Mouse (Mus musculus): ENCODE data around the gene Spata18.

Gene Spata18

DNA sequence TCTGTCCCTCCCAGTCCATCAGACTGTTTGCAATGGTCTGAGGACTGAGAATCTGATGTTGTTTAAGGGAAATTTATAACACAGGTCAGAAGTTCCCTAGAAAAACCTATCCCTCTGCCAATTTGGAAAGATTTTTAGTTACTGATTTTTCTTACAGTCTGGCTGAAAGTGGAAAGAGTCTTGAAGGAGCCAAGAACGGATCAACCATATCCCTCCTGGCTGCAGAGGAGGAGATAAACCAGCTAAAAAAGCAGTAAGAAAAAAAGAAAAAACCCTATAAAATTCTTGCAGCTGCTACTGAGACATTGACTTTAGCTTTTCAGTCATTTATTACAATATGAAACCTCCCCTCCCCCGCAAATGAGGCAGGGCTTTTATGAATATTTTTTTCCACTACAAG is 15.5 kb downstream of the Spata18 start:
- no peak for DNase-seq (ENCODE audit: low read depth)

DNA sequence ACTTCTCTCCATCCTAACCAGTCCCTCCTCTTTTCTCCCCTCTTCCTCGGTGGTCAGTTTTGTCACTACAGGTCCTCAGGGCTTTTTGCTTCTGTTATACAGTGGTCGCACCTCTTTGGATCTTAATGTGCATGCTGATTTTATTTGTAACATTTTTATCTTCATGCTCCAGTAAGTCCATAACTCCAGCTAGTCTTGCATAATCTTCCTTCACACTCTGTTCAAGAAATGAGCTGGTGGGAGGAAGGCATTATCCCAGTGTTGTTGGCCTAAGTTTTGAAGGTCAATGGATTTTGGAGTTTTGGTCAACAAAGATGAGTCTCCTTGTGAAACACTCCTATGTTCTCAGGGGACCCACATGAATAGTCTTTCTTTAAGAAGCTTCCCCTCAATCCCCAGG is 16.7 kb downstream of the Spata18 start:
- DNase-seq (ENCODE audit: low read depth): no peak

DNA sequence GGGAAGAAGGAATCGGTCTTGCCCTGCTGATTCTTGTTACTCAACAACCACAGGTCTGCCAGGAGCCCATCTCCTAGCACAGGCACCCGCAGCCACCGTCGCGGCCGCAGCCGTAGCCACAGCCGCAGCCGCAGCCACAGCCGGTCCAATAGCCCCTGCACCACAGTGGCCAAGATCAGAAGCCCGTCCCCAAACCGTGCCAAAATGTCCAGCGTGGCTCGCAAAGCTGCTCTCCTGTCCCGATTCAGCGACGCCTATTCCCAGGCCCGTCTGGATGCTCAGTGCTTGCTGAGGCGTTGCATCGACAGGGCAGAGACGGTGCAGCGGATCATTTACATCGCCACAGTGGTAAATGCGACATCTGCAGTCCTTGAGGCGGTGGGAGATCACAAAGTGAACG is 18.2 kb downstream of the Spata18 start:
- DNase-seq (ENCODE audit: low read depth): no peak

DNA sequence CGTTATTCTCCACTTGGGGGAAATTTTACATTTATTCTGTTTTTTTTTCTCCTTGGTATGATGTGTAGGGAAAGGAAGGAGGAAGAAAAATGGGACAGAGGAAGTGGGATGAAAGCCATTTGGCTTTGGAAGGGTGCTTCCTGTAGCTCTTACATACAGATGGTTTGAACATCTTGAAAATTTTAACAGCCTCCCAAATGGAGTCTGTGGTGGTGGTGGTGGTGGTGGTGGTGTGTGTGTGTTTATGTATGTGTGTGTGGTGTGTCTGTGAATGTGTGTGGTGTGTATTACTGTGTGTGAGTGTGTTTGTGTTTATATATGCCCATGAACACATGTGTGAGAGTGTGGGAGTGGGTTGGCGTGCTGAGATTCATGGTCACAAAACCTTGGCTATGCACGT is 24.4 kb downstream of the Spata18 start:
- no peak for DNase-seq (ENCODE audit: low read depth)

DNA sequence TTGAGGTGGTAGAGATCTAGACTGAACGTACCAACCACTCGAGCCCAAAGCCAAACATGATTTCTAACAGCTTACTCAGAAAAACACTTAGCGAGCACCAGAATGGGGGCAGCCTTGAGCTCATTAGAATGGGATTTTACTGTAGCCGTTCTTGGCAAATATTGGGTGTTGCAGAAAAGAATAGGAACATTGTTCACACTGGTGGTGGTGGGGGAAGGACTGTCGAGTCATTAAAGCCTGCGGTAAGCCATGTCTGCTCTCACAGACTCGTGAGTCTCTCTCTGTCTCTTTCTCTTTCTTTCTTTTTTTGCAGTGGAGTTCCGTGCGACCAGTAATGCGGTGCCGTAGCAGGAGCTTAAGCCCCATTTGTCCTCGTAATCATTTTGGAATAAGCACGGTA is 25.4 kb downstream of the Spata18 start:
- DNase-seq (ENCODE audit: low read depth): peak; percentile 87

DNA sequence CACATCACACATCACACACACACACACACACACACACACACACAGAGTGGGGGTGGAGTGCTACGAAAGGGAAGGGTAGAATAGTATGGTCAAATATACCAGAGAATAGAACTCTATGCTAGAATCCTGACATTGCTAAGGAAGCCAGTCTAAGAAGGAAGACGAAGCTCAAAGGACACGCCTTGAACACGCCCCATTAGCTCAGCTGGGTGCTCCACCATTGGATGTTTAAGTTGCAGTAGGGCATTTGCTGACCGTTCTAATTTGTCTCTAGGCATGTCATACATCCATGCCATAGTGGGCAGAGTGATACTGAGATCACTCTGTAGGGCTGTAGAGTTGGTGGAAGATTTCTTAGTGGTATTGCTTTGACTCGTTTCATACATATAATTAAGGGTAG is 32.0 kb downstream of the Spata18 start:
- no peak for DNase-seq (ENCODE audit: low read depth)

DNA sequence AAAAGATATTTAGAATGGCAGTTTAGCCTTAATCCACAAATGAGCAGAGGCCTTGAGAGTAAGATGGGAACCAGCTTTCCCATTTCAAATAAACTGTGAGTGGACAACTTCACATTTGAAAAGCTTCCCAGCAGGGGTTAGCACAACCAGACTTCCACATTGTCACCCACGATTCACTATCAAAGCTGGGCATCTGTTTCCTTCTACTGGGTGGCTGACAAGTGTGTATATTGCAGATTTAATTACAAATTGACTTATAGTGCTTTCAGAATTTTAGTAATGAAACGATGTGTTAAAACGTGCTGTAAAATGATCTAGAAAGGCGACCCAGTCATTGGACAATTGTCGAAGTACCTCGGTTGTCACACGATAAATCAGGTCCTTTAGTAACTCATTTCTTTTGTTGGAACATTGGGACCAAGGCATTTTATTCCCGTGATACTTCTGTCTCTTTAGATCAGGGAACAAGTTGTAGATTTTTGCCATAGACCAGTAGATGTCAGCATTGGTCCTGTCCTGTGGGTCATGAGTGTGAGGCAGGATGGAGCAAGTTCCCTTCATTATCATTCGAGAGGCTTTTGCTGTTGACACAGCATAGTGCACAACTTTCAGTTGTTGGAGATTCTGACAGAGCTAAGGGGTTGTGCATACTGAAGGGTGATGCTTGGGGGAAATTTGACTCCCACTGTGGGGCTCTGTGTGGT is 32.7 kb downstream of the Spata18 start:
- DNase-seq (ENCODE audit: low read depth): no peak

DNA sequence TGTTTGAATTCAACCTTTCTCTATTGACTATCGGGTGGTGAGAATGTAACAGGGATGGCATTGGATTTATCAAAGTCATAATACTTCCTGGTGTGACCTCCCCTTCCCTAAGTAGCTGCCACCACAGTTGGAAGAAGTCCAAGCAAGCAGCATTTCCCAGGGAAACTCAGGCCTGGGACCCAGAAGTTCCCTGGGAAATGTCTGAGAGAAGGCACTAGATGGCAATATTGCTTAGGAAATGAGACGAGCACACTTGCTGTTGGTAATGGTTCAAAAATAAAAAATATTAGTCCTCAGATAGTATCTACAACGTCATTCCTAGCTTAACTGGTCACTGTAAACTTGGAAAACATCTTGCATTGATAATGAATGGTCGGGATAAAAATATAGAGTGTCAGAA is 35.0 kb downstream of the Spata18 start:
- peak; percentile 49 for DNase-seq (ENCODE audit: low read depth)

DNA sequence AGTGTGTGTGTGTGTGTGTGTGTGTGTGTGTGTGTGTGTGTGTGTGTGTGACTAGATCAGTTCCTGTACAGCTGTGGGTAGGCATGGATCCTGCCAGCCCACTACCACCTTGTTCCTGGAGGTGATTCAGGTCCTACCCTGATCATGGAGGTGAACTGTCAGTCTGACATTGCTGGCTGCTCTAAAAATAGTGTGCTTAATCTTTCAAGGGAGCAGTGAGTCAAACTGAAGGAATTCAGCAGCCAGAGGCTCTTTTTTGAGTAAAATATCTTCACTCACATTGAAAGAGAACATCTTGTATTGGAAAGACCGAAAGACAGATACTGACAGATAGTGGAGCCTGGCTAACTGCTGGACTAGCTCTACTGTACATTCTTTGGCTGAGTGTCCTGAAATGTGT is 37.4 kb downstream of the Spata18 start:
- peak; percentile 34 for DNase-seq (ENCODE audit: low read depth)

DNA sequence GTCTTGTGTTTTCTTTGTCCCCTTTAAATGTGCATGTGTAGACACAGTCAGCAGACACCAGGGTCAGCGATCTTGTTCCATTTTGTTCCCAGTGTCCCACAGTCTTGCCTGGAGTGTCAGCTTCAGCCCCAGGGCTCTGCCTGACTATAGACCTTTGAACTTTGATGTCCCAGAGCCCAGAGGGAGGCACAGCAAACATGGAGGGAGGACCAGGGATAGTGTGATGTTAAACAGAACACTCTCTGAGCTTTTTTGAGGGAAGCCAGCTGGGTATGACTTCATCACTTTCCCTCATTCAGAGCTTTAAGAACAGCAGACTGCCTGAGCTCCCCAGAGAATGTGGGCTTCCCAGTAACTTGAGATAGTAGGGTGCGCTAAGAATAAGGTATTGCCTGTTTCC is 39.0 kb downstream of the Spata18 start:
- DNase-seq (ENCODE audit: low read depth): no peak

DNA sequence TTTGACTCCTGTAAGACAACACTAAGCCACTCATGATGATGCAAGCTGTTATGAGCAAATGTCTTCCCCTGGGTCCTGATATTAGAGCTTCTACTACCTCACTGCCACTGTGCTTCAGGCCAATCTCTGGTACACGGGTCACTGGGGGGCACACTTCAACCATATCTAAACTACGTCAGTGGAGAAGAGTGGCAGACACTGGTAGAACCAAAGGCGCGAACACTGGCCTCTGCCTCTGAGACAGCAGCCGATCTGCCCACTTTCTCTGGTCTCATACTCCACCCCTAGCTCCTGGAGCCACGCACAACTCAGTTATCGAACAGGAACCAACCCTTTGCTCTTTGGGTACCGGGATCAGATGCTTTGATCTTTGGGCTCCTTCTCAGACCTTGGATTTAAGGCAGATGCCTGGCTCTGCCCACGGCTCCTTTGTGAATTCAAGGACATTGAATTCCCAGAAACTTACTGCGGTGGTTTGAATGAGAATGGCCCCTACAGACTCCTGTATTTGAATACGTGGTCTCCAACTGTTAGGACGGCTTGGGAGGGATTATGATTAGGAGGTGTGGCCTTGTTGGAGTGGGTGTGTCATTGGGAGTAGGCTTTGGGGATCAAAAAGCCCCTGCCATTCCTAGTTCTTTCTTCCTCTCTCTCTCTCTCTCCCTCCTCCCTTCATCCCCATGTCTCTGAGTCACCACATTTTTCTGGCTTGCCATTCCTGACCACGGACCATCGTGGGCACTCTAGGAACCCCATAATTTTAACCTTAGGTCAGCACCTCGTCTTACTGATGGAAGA is 40.7 kb downstream of the Spata18 start:
- DNase-seq (ENCODE audit: low read depth): peak; percentile 32

DNA sequence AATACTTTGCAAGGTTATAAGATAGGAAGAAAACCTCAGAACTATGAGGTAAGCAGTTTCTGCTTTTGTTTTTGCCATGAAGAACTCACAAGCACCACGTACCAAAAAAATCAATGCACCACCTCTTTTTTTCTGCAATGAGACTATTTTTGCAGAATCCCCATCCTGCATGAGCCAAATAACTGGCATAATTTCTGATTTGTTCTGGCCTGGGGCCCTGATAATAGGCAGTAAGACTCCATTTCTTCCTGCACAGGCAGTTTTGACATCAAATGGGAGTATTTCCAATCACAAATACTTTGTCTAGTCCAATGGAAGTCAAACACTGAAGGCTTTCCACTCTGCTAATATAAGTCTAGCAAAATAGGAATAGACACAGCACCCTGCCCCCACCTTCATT is 42.6 kb downstream of the Spata18 start:
- peak; percentile 62 for DNase-seq (ENCODE audit: low read depth)

DNA sequence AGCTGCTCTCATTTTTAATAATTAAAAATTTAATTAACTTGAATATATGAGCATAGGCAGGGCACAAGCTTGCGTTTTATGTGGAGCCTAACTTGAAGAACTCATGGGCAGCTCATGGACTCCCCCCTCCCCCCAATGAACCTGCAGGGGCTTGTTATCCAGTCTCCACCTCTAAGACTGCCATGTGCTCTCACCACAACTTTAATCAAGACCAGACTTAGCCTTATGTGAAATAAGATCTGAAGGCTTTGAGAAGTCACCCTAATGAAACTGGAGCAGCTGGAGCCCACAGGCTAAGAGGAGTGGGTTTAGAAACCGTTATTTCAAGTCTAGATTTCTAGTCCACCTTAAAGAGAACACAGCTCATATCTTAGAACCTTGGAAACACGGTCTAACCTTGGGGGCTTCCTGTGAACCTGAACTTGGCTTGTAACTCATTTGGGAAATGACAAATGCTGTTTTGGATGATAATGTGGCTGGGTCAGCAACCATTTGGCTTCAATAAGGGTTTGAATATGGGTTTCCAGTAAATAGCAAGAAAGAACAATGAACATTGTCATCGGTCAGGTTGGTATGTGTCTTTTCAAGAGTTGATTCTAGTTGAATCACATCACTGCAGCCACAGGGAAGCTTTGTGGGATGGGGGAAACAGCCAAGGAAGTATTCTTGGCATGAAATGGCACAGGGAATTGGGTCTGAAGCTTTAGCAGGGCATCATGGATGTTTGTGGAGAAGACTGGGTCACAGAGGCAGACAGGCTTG is 43.3 kb downstream of the Spata18 start:
- DNase-seq (ENCODE audit: low read depth): peak; percentile 58

DNA sequence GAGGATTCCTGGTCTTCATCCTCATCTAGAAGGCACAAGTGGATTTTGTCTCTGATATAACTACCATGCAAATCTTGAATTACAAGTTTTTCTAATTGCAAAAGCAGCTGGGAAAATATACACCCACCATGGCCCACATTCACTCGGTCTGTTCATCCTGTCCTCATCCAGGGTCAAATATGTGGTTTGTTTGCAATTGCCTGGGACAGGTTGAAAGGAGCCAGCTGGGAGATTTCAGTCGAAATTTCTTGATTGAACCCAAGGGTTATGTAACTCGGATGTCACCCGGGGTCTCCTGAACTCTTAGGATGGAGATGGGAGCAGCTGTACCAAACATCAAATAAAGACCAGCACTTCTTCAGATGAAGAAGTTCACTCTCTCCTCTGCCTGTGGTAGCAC is 46.5 kb downstream of the Spata18 start:
- DNase-seq (ENCODE audit: low read depth): no peak

DNA sequence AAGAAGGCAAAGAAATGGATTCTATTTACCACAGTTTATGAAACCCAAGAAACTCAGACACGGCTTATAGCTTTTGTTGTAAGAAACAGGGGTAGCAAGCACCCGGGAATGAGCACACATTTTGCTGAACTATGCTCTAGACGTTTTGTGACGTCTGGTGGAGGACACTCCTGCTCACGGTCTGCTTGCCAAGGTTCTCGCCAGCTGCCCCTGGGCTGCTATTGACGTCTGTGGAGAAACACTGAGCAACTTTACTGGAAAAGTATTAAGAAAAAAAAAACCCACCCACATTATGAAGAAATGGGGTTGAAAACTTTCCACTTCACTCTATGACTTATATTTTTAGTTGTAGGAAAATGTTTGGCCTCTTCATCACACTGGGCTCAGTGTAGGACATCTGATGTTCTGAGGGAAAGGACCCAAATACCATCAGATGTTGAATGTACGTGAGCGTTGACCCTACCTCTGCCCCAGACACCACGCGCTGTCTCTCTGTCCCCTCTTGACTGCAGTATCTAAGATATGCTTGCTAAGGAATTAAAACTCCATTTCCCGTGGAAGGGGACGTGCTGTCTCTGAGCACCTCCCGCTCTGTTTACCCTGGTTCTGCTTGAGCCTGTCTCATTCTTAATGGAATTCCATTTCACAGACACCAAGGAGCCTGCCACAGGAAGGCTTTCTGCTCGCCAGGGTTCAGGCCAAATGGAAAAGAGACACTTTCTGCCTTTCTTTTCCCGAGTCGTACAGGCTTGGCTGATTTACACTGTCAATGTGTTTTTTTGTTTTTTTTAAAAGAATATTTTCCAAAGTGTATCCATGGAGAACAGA is 50.1 kb downstream of the Spata18 start:
- peak; percentile 73 for DNase-seq (ENCODE audit: low read depth)

DNA sequence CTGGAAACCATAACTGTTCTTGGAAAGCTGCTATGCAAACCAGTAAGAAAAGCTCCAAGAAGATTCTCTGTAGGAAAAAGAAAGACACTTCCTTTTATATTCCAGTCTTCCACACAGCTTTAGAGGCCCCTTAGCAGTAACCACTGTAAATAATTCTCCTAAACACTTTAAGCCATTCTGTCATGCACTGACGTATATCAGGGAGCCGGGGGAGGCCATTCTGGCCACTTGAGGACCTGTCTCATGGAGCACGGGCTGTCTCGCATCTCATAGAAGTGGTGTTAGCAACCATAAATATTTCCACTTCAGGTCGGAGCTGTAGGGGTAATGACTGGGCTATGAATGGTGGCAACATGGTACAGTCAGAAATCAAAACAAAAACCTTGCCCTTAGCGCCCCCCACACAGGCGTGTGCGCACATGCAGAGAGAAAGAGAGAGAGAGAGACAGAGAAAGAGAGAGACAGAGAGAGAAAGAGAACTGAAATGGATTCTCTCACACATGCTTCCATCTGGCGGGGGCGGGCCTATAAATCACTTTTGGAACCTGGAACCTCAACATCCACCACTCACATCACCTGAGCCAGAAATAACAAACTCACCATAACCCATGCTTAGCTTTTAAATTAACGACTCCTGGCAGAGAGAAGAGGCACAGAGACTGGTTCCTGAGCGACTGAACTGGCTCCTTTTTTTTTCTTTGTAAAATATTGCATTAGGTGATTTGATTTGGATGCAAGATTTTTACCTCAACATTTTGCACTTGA is 50.9 kb downstream of the Spata18 start:
- DNase-seq (ENCODE audit: low read depth): peak; percentile 11

DNA sequence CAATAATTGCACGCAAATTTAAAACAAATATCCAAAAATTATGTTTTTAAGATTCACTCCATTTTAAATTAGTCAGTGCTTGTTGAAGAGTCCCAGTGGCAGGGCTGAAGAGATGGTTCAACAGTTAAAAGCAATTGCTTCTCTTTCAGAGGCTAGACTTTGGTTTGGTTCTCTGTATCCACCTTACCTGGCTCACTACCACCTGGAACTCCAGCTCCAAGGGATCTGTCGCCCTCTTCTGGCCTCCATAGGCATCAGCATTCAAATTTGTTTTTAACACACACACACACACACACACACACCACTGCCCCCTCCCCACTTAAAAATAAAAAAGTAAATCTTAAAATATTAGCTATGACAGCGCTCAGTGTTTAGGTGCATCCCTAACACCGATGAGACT is 51.9 kb downstream of the Spata18 start:
- no peak for DNase-seq (ENCODE audit: low read depth)

DNA sequence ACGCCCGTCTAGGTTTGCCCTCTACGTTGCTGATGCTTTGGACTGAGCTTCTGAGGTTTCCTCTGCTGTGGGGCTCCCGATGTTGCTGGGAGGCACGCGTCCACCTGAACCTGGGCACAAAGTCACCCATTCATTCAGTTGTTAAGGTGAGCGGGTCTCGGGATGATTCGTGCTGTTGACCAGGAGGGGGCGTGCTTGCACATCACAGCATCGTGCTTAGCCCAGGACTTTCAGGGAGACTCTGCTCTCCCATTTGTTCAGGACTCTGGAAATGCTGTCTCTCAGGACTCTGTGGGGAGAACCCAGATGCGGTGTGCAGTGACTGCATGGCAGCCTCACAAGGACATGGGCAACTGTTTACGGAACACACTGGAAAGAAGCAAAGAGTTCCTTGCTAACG is 53.1 kb downstream of the Spata18 start:
- no peak for DNase-seq (ENCODE audit: low read depth)

DNA sequence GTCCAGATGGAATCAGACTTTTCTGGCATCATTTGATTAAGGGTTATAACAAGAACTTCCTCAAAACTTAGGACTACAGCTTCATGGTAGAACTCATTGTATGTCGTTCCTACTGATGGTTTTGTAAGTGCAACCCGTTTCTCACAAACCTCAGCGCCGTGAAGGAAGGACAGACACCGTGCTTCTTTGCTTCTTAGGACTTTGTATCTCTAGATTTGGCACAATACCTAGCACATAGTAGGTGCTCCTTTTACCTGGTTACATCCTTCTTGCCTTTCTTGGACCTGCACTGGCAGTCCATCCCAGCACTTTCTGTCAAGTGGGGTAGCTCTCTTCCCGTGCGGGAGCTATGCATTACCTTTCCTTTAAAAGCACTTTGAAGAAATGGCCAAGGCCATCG is 53.6 kb downstream of the Spata18 start:
- no peak for DNase-seq (ENCODE audit: low read depth)

DNA sequence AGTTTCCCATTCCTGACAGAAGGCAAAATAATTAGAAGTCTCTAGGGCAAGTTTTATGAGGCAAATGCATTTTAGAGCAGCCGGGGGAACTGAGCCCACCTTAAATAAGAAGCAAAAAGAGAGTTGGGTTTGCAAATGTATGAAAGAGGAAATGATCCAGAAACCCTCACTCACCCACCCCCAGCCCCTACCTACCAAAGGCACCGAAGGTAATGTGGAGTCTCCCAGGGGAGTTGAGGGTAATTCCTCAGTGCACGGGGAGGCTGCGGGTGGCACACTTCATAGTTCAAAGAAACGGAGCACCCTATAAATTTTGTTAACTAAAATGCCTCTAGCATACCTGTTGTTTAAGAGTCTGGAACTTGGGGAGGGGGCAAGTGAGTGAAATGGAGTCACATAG is 54.1 kb downstream of the Spata18 start:
- no peak for DNase-seq (ENCODE audit: low read depth)

DNA sequence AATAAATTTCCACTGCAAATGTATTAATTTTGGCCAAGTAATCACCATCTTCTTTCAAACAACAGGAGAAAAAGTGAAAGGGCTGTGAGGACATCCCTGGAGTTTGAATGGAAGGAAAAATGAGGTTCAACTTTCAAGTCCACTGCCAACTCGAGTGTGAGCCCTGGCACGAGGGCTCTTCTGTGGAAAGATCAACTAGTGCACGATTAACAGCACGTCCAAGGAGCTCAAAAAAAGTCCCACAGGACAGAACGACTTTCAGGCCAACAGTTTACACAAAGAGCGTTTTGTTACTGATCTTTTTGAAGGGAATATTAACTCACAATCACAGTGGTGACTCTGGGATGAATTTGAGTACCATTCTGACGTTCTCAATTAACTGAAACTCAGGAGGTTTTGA is 61.7 kb downstream of the Spata18 start:
- no peak for DNase-seq (ENCODE audit: low read depth)

Data from fibroblast of lung, adult 2 months (primary cell).